Mouse (Mus musculus) spleen, adult 2 months (tissue): ENCODE results near the gene Chchd3.

ENCODE experiments used
- CTCF ChIP-seq: fragments of 200-500 bp; IDR thresholded peaks from 2 replicates; pipeline ENCODE4 v1.5.1; 2011; ENCODE audit warnings: mild to moderate bottlenecking, inconsistent platforms; ENCODE audit not compliant: insufficient read depth, insufficient read length, insufficient replicate concordance; ENCODE audit errors: extremely low read depth
- POLR2A ChIP-seq: fragments of 200-500 bp; IDR thresholded peaks from 2 replicates; pipeline ENCODE4 v1.6.1; 2011; ENCODE audit warnings: low read depth, low read length, inconsistent platforms

- TF ChIP-seq POLR2A (no peak), CTCF (no peak)
Observed at GRCm38 (mm10) chr6:32947225-32947624, 112.8 kb downstream of the Chchd3 start.
